Mouse (Mus musculus) kidney, postnatal 4 days (tissue): ENCODE results near the gene Vmn1r80.
A peak's percentile ranks its signal among the peaks of the same experiment; 100 is the strongest.
"Not testable (repeated sequence)": the region's sequence is repeated elsewhere in the genome, so short reads cannot be mapped to it uniquely, and the experiment has no call there.

ENCODE experiments used
- DNase-seq, 2 experiments: peaks; one replicate each; pipeline ENCODE4 v3.0.0; 2021; ENCODE audit warnings: mixed read lengths in 2 of 2

Vmn1r80 gene

GRCm38 (mm10) chr7:12188986-12189385 is at the start of gene Vmn1r80:
Vmn1r80 (plus strand) TSS chr7:12189286.
- DNase-seq, result peak in 1 of 2 experiments; percentile 1

- DNase-seq, result no peak
Measured at GRCm38 (mm10) chr7:12149957-12150356, 39.1 kb upstream of the Vmn1r80 start, which contains the start of gene Vmn1r78. Vmn1r78 (plus strand) TSS chr7:12150257.

- not testable (repeated sequence) for DNase-seq
Measured at GRCm38 (mm10) chr7:12156463-12156862, 32.6 kb upstream of the Vmn1r80 start.

- not testable (repeated sequence) for DNase-seq
Measured at GRCm38 (mm10) chr7:12170979-12171378, 18.1 kb upstream of the Vmn1r80 start, which contains the start of gene Vmn1r79. Vmn1r79 (plus strand) TSS chr7:12171279.

GRCm38 (mm10) chr7:12172926-12173325 is 16.2 kb upstream of the Vmn1r80 start:
- not testable (repeated sequence) for DNase-seq

- DNase-seq, result no peak
Measured at GRCm38 (mm10) chr7:12204141-12204540, 15.1 kb downstream of the Vmn1r80 start.
